Mouse (Mus musculus): ENCODE measurements around the gene B9d2. TPM values are rescaled to one million over a fixed set of nuclear protein-coding genes. Genes with fewer than 3 reads are reported as not detected.

B9d2 gene
- polyA plus RNA-seq, 1 experiment from 2014 or later: 31.3 TPM

- H3K9ac ChIP-seq: no peak overlapping the region
- H3K4me2 ChIP-seq: no peak overlapping the region
- peaks cover 96% of the 10 kb centered on the region for H3K36me3 ChIP-seq (replicated peaks)
- no peak for ATAC-seq (ENCODE audit: low FRiP score)
- H3K4me1 ChIP-seq: no peaks in the 10 kb centered on the region; the same call in 1 of the 2 replicates
- H3K9me3 ChIP-seq: no peaks in the 10 kb centered on the region
- no peak overlapping the region for H3K4me3 ChIP-seq (replicated peaks)
- no peak overlapping the region for H3K27ac ChIP-seq
- WGBS: 96% methylated on average over 5 of the region's 5 CpGs
- no peaks in the 10 kb centered on the region for H3K27me3 ChIP-seq
These were observed 47.2 kb downstream of the B9d2 start for GRCm38 (mm10) chr7:25727800-25728199.

DNA sequence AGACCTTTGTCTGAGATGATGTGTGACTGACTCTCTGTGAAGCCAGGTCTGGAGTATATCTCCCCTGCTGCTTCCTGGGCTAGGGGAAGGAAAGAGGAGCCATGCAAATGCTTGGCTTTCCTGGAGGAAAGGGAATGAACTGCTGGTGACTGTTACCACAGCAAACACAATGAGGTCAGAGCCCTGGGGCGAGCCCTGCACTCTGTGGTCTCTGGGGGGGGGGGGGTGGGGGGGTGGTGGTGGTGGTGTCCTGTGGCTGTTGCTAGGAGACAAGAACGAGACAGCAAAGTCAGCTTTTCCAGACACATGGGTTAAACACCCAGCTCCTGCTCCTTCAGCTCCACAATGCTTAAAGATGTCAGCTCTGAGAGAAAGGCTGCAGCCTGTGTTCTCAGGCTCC is 48.8 kb downstream of the B9d2 start:
- Histone ChIP-seq H3K27ac (no peak overlapping the region), H3K4me3 (replicated peaks) (no peak overlapping the region), H3K9ac (no peak overlapping the region), H3K9me3 (no peaks in the 10 kb centered on the region), H3K4me2 (no peak overlapping the region), H3K27me3 (no peaks in the 10 kb centered on the region), H3K4me1 (no peaks in the 10 kb centered on the region; the same call in 1 of the 2 replicates), H3K36me3 (replicated peaks) (peaks cover 95% of the 10 kb centered on the region)
- 37% methylated on average over 2 of the region's 2 CpGs for WGBS
- no peak for ATAC-seq (ENCODE audit: low FRiP score)

GRCm38 (mm10) chr7:25729862-25730261 is 49.3 kb downstream of the B9d2 start:
- 89% methylated on average over 2 of the region's 2 CpGs for WGBS
- ATAC-seq (ENCODE audit: low FRiP score): no peak
- Histone ChIP-seq H3K27me3 (no peaks in the 10 kb centered on the region), H3K36me3 (replicated peaks) (peaks cover 95% of the 10 kb centered on the region), H3K4me1 (no peaks in the 10 kb centered on the region; the same call in 1 of the 2 replicates), H3K4me2 (no peak overlapping the region), H3K27ac (no peak overlapping the region), H3K9me3 (no peaks in the 10 kb centered on the region), H3K4me3 (replicated peaks) (no peak overlapping the region), H3K9ac (no peak overlapping the region)

DNA sequence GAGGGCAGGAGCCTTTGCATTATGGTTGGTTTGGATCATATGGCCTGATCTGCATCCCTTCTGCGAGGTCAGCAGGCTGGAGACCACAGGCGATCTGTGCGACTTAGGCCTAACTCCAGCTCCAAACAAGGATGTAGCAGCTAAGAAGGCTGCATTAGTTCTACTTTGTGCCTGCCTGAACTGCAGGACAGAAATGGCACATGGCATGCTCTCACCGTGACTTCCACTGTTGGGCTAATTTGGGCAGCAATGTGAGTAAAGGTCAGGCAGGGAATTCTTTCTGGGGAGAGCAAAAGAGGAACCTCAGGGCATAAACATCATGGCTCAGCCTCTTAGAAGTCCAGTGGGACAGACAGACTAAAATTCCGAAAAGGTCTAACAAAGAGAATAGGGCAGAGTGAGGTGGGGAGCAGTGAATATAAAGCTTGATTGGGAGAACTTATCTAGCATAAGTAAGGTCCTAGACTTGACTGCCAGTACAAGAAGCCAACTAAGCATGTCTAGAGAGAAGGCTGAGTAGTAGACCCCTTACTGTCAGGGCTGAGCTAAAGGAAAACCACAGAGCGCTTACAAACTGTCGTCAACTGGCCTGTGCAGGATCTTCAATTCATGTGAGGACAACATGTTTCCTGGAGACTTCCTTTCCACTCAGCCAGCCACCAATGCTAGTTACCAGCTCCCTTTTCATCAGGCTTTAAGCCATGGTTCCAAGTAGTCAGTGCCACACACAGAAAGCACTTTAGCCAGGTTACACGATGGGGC is 50.9 kb downstream of the B9d2 start:
- H3K4me1 ChIP-seq: no peaks in the 10 kb centered on the region; the same call in 1 of the 2 replicates
- no peak for ATAC-seq (ENCODE audit: low FRiP score)
- H3K4me2 ChIP-seq: no peak overlapping the region
- H3K4me3 ChIP-seq (replicated peaks): no peak overlapping the region
- 93% methylated on average over 8 of the region's 8 CpGs for WGBS
- no peaks in the 10 kb centered on the region for H3K9me3 ChIP-seq
- H3K9ac ChIP-seq: no peak overlapping the region
- peaks cover 93% of the 10 kb centered on the region for H3K36me3 ChIP-seq (replicated peaks)
- H3K27ac ChIP-seq: no peak overlapping the region
- H3K27me3 ChIP-seq: no peaks in the 10 kb centered on the region

GRCm38 (mm10) chr7:25734991-25735390 is 54.4 kb downstream of the B9d2 start:
- Histone ChIP-seq H3K4me1 (no peaks in the 10 kb centered on the region), H3K9me3 (no peaks in the 10 kb centered on the region), H3K4me3 (replicated peaks) (no peak overlapping the region), H3K4me2 (no peak overlapping the region), H3K36me3 (replicated peaks) (peaks cover 94% of the 10 kb centered on the region), H3K9ac (no peak overlapping the region), H3K27me3 (no peaks in the 10 kb centered on the region), H3K27ac (no peak overlapping the region)
- no peak for ATAC-seq (ENCODE audit: low FRiP score)
- WGBS: 82% methylated on average over 4 of the region's 4 CpGs

Other genes starting within 250 kb of the B9d2 start
- gene Ceacam1, start 203.2 kb upstream of the B9d2 start, polyA plus RNA-seq (2016; fragmentation: Nextera tagmentation; extraction: Ambion mirVana): 0.23 and 0.51 TPM in 2 replicates
- gene Ceacam2, start 140.9 kb upstream of the B9d2 start, polyA plus RNA-seq (2016; fragmentation: Nextera tagmentation; extraction: Ambion mirVana): not detected in 2 replicates
- gene Erich4, start 64.9 kb upstream of the B9d2 start, polyA plus RNA-seq (2016; fragmentation: Nextera tagmentation; extraction: Ambion mirVana): not detected in 2 replicates
- gene Dmac2, start 61.4 kb upstream of the B9d2 start, polyA plus RNA-seq (2016; fragmentation: Nextera tagmentation; extraction: Ambion mirVana): 24.0 and 25.1 TPM in 2 replicates
- gene B3gnt8, start 54.1 kb upstream of the B9d2 start, polyA plus RNA-seq (2016; fragmentation: Nextera tagmentation; extraction: Ambion mirVana): 0.70 and 0.79 TPM in 2 replicates
- 36.1 and 38.1 TPM in 2 replicates for gene Bckdha, start 21.8 kb upstream of the B9d2 start, polyA plus RNA-seq (2016; fragmentation: Nextera tagmentation; extraction: Ambion mirVana)
- 49.8 and 51.1 TPM in 2 replicates for gene Exosc5, start 21.6 kb upstream of the B9d2 start, polyA plus RNA-seq (2016; fragmentation: Nextera tagmentation; extraction: Ambion mirVana)
- gene Tmem91, start 5.6 kb upstream of the B9d2 start, polyA plus RNA-seq (2016; fragmentation: Nextera tagmentation; extraction: Ambion mirVana): 3.2 and 4.0 TPM in 2 replicates
- 1.3 and 1.6 TPM in 2 replicates for gene Tgfb1, start 6.2 kb downstream of the B9d2 start, polyA plus RNA-seq (2016; fragmentation: Nextera tagmentation; extraction: Ambion mirVana)
- gene Ccdc97, start 38.3 kb downstream of the B9d2 start, polyA plus RNA-seq (2016; fragmentation: Nextera tagmentation; extraction: Ambion mirVana): 29.0 and 35.7 TPM in 2 replicates
- gene Hnrnpul1, start 74.0 kb downstream of the B9d2 start, polyA plus RNA-seq (2016; fragmentation: Nextera tagmentation; extraction: Ambion mirVana): 78.4 and 86.0 TPM in 2 replicates
- gene Axl, start 107.9 kb downstream of the B9d2 start, polyA plus RNA-seq (2016; fragmentation: Nextera tagmentation; extraction: Ambion mirVana): 31.0 and 33.6 TPM in 2 replicates
- gene Cyp2s1, start 136.1 kb downstream of the B9d2 start, polyA plus RNA-seq (2016; fragmentation: Nextera tagmentation; extraction: Ambion mirVana): 0.51 and 0.55 TPM in 2 replicates
- gene Cyp2b10, start 216.8 kb downstream of the B9d2 start, polyA plus RNA-seq (2016; fragmentation: Nextera tagmentation; extraction: Ambion mirVana): not detected in 2 replicates